Mouse (Mus musculus): Measurements from ENCODE around the gene Prg3.

Prg3 gene

GRCm38 (mm10) chr2:84987930-84988329, at the start of gene Prg3:
Gene Prg3, plus strand, starts transcription at chr2:84988215.
- DNase-seq = no peak

- no peak for DNase-seq
Measured at GRCm38 (mm10) chr2:84938249-84938946, 49.6 kb upstream of the Prg3 start.

- DNase-seq = no peak
Measured at GRCm38 (mm10) chr2:84939306-84939705, 48.7 kb upstream of the Prg3 start.

GRCm38 (mm10) chr2:84939711-84940110, 48.3 kb upstream of the Prg3 start:
- no peak for DNase-seq

- no peak for DNase-seq
Measured at GRCm38 (mm10) chr2:84941332-84941731, 46.7 kb upstream of the Prg3 start.

- DNase-seq = no peak
Measured at GRCm38 (mm10) chr2:84941795-84942194, 46.2 kb upstream of the Prg3 start.

GRCm38 (mm10) chr2:84947154-84947771, 40.8 kb upstream of the Prg3 start:
- DNase-seq = no peak

- DNase-seq = no peak
Measured at GRCm38 (mm10) chr2:84948252-84948651, 39.8 kb upstream of the Prg3 start.

GRCm38 (mm10) chr2:84948721-84949120, 39.3 kb upstream of the Prg3 start:
- no peak for DNase-seq

- DNase-seq = no peak
Measured at GRCm38 (mm10) chr2:84951027-84951426, 37.0 kb upstream of the Prg3 start.

- DNase-seq = no peak
Measured at GRCm38 (mm10) chr2:84952251-84952650, 35.8 kb upstream of the Prg3 start.

GRCm38 (mm10) chr2:84952693-84953092, 35.3 kb upstream of the Prg3 start:
- no peak for DNase-seq

GRCm38 (mm10) chr2:84955435-84955834, 32.6 kb upstream of the Prg3 start:
- no peak for DNase-seq

GRCm38 (mm10) chr2:84956274-84956673, 31.7 kb upstream of the Prg3 start:
- DNase-seq = peak; percentile 55

GRCm38 (mm10) chr2:84958588-84959264, 29.3 kb upstream of the Prg3 start:
- DNase-seq = no peak

GRCm38 (mm10) chr2:84961300-84961699, 26.7 kb upstream of the Prg3 start:
- DNase-seq = no peak

- DNase-seq = no peak
Measured at GRCm38 (mm10) chr2:84961901-84962300, 26.1 kb upstream of the Prg3 start.

GRCm38 (mm10) chr2:84962906-84963507, 25.0 kb upstream of the Prg3 start:
- DNase-seq = no peak

- DNase-seq = no peak
Measured at GRCm38 (mm10) chr2:84964111-84964801, 23.8 kb upstream of the Prg3 start.

- no peak for DNase-seq
Measured at GRCm38 (mm10) chr2:84967318-84967991, 20.6 kb upstream of the Prg3 start.

- DNase-seq = no peak
Measured at GRCm38 (mm10) chr2:84975580-84975979, 12.4 kb upstream of the Prg3 start.

GRCm38 (mm10) chr2:84980188-84980587, 7.8 kb upstream of the Prg3 start, which contains the start of gene Prg2:
Gene Prg2, plus strand, starts transcription at chr2:84980461.
- DNase-seq = no peak
